7 mouse cellular contexts compared by ENCODE assay signal in genomic region chr4:155785819-155786218, GRCm38 (mm10). TPM values are rescaled to one million over a fixed set of nuclear protein-coding genes. Genes with fewer than 3 reads are reported as not detected.
DNase-seq lines count a peak whose midpoint lies in the region; ATAC-seq and TF ChIP-seq lines count a peak whose summit lies in the region.

Gene Tmem88b (minus strand): TSS chr4:155785874.

- no peak for TF ChIP-seq POLR2A in thymus, adult 2 months (IDR thresholded peaks at IDR 0.05; ENCODE audit: control insufficient read depth, extremely low read depth, insufficient read depth, low read length, poor library complexity)

- H3K4me3 ChIP-seq in megakaryocyte, embryonic 14.5 days (replicated peaks), result peak within 1 kb of the TSS; percentile 96
- peak within 1 kb of the TSS; percentile 66 for H3K4me3 ChIP-seq in erythroblast, embryonic 14.5 days (replicated peaks)
- H3K4me3 ChIP-seq in stomach, embryonic 14.5 days (ENCODE audit: low read depth, low read length), result peak within 1 kb of the TSS; percentile 58; the same call in 1 of the 2 replicates
- H3K4me3 ChIP-seq in thymus, adult 2 months (ENCODE audit: control insufficient read depth, insufficient read depth, low read length), result no peak within 1 kb of the TSS

- H3K9ac ChIP-seq in stomach, embryonic 14.5 days (replicated peaks; ENCODE audit: low read depth, low read length), result no peak within 1 kb of the TSS

- WGBS in stomach, embryonic 14.5 days, result 61% methylated on average over 5 of the region's 5 CpGs
- WGBS in thymus, adult 2 months, result 87% methylated on average over 5 of the region's 5 CpGs

- TF ChIP-seq CTCF in thymus, adult 2 months (IDR thresholded peaks at IDR 0.05; ENCODE audit: borderline replicate concordance, control insufficient read depth, extremely low read depth, insufficient read depth, low read length, poor library complexity), result no peak

- no peaks in the 10 kb centered on the region for H3K9me3 ChIP-seq in megakaryocyte, embryonic 14.5 days
- H3K9me3 ChIP-seq in erythroblast, embryonic 14.5 days (ENCODE audit: control insufficient read depth, low read length), result no peaks in the 10 kb centered on the region; the same call in 1 of the 2 replicates
- H3K9me3 ChIP-seq in stomach, embryonic 14.5 days (ENCODE audit: control insufficient read depth, low read depth, low read length), result no peaks in the 10 kb centered on the region

- no peak for DNase-seq in layer of hippocampus, postnatal 36 days
- DNase-seq in right cerebral cortex, adult 2 months (ENCODE audit: low spot score in 2 of 2), result no peak
- DNase-seq in thymus, adult 2 months, result no peak

- peaks cover 79% of the 10 kb centered on the region for H3K4me1 ChIP-seq in megakaryocyte, embryonic 14.5 days
- H3K4me1 ChIP-seq in erythroblast, embryonic 14.5 days (ENCODE audit: control insufficient read depth), result peaks cover 54% of the 10 kb centered on the region
- peaks cover 6% of the 10 kb centered on the region; the same call in 1 of the 2 replicates for H3K4me1 ChIP-seq in stomach, embryonic 14.5 days (ENCODE audit: control insufficient read depth, insufficient read depth, low read length)
- 0 out of 2 replicates have a peak, but pooled peaks cover 5% of the 10 kb centered on the region for H3K4me1 ChIP-seq in thymus, adult 2 months (replicated peaks; ENCODE audit: control insufficient read depth, insufficient read depth, low read length)

- no peaks in the 10 kb centered on the region for H3K36me3 ChIP-seq in megakaryocyte, embryonic 14.5 days (replicated peaks; ENCODE audit: low read length)
- H3K36me3 ChIP-seq in erythroblast, embryonic 14.5 days (ENCODE audit: control insufficient read depth), result no peaks in the 10 kb centered on the region
- no peaks in the 10 kb centered on the region for H3K36me3 ChIP-seq in stomach, embryonic 14.5 days (ENCODE audit: control insufficient read depth, insufficient read depth, low read length)
- no peaks in the 10 kb centered on the region for H3K36me3 ChIP-seq in thymus, adult 2 months (ENCODE audit: control insufficient read depth, insufficient read depth, low read length)

- peaks cover 4% of the 10 kb centered on the region for H3K27me3 ChIP-seq in megakaryocyte, embryonic 14.5 days (replicated peaks)
- peaks cover 39% of the 10 kb centered on the region for H3K27me3 ChIP-seq in erythroblast, embryonic 14.5 days (ENCODE audit: control insufficient read depth)
- no peaks in the 10 kb centered on the region for H3K27me3 ChIP-seq in stomach, embryonic 14.5 days (ENCODE audit: control insufficient read depth, insufficient read depth, low read length)
- peaks cover 4% of the 10 kb centered on the region; the same call in 1 of the 2 replicates for H3K27me3 ChIP-seq in thymus, adult 2 months (ENCODE audit: control insufficient read depth, insufficient read depth, low read length)

- H3K4me2 ChIP-seq in stomach, embryonic 14.5 days (replicated peaks; ENCODE audit: low read depth, low read length), result peak within 1 kb of the TSS; percentile 62

- ATAC-seq in megakaryocyte, adult 5-6 weeks (ENCODE audit: poor library complexity, severe bottlenecking), result no peak
- ATAC-seq in stomach, embryonic 14.5 days (ENCODE audit: insufficient number of reproducible peaks, insufficient read depth, low FRiP score, low read depth), result no peak

- no peak within 1 kb of the TSS for H3K27ac ChIP-seq in stomach, embryonic 14.5 days (ENCODE audit: low read length)
- no peak within 1 kb of the TSS for H3K27ac ChIP-seq in thymus, adult 2 months (ENCODE audit: control insufficient read depth, insufficient read depth, low read length)

RNA-seq across cellular contexts. Expression of gene Tmem88b, which starts in this region (rescaled TPM):
- 0.04 TPM in 1 of 2 replicates, not detected in the other for polyA plus RNA-seq in megakaryocyte, embryonic 14.5 days (2012; ENCODE audit: insufficient read depth, low replicate concordance)
- 0.07 TPM in 1 of 2 replicates, not detected in the other for total RNA-seq in megakaryocyte, adult 5-6 weeks (2015)
- not detected in 2 replicates for total RNA-seq in megakaryocyte, adult 5-6 weeks (2017)
- not detected in 2 replicates for polyA plus RNA-seq in erythroblast, embryonic 14.5 days (2012)
- 10 to 100 TPM; 29.6 to 31.8 TPM for total RNA-seq in layer of hippocampus, postnatal 36 days (2021)
- polyA plus RNA-seq in stomach, embryonic 14.5 days (2014; fragmentation: Nextera tagmentation; extraction: Ambion mirVana), result 0.54 and 0.81 TPM in 2 replicates
- polyA plus RNA-seq in thymus, adult 2 months (2012; rRNA removed), result 0.55 and 0.58 TPM in 2 replicates

Comparison
In these comparisons a context has a peak if more than half of its experiments do, and no peak if none do; other contexts are left out.
1. RNA of gene Tmem88b (total RNA-seq): 29.6 to 31.8 TPM in layer of hippocampus, postnatal 36 days; 0.07 TPM in megakaryocyte, adult 5-6 weeks; every median in the first group is over 10 times any median in the second.